Mouse (Mus musculus) liver, adult 2 months (tissue): Measurements from ENCODE around the gene Bcar1.

Source experiments
- CTCF ChIP-seq: fragments of 200-500 bp; IDR thresholded peaks from 2 replicates; pipeline ENCODE4 v1.5.1; 2011; ENCODE audit warnings: low read depth, low read length, control low read depth
- POLR2A ChIP-seq: fragments of 200-500 bp; IDR thresholded peaks from 2 replicates; pipeline ENCODE4 v1.6.1; 2011; ENCODE audit warnings: low read length, control low read depth; ENCODE audit not compliant: insufficient read depth; ENCODE audit errors: extremely low read depth

- TF ChIP-seq POLR2A (no peak), CTCF (no peak)
Observed at GRCm38 (mm10) chr8:111728481-111728880, 15.1 kb downstream of the Bcar1 start.
